Mouse (Mus musculus) layer of hippocampus, postnatal 14 days (tissue): ENCODE measurements around the gene Nipsnap3b. TPM values are rescaled to one million over a fixed set of nuclear protein-coding genes. Genes with fewer than 3 reads are reported as not detected.

Experiments used
- total RNA-seq, 2 experiments: library from RNA; stranded (reverse); gene quantifications; 2 replicates each; pipeline ENCODE4 v1.2.3; 2021

Gene Nipsnap3b
- total RNA-seq, 2 experiments from 2014 or later: 15.0 to 19.5 TPM

Other genes starting within 250 kb of the Nipsnap3b start
- not detected for gene Olfr275, start 197.3 kb upstream of the Nipsnap3b start, total RNA-seq
- gene Olfr273, start 152.6 kb upstream of the Nipsnap3b start, total RNA-seq: not detected
- gene Olfr272, start 92.7 kb upstream of the Nipsnap3b start, total RNA-seq: not detected
- not detected for gene Olfr270, start 47.3 kb upstream of the Nipsnap3b start, total RNA-seq
- not detected for gene Nipsnap3a, start 22.6 kb upstream of the Nipsnap3b start, total RNA-seq
- gene Abca1, start 148.0 kb downstream of the Nipsnap3b start, total RNA-seq: 10 to 100 TPM; 30.1 to 33.6 TPM